Mouse (Mus musculus) neural tube, embryonic 15.5 days (tissue): ENCODE measurements around the gene Klhl32. TPM values are rescaled to one million over a fixed set of nuclear protein-coding genes. Genes with fewer than 3 reads are reported as not detected.

Source experiments
- ATAC-seq: fragments of 200-750 bp; cut with Nextera tagmentation; 2 replicates; pipeline ENCODE4 v1.8.0; 2017; ENCODE audit warnings: mild to moderate bottlenecking, moderate TSS enrichment, moderate library complexity; ENCODE audit not compliant: low FRiP score
- H3K27ac ChIP-seq: fragments of 300-500 bp; sonication (generic); replicated peaks from 2 replicates; pipeline ENCODE4 v1.5.1; 2015; ENCODE audit warnings: mild to moderate bottlenecking, inconsistent platforms
- H3K27me3 ChIP-seq: fragments of 300-500 bp; sonication (generic); replicated peaks from 2 replicates; pipeline ENCODE4 v1.6.1; 2015; ENCODE audit warnings: inconsistent platforms
- H3K36me3 ChIP-seq: fragments of 300-500 bp; sonication (generic); 2 replicates; pipeline ENCODE4 v1.6.1; 2015; ENCODE audit warnings: inconsistent platforms
- H3K4me1 ChIP-seq: fragments of 300-500 bp; sonication (generic); 2 replicates; pipeline ENCODE4 v1.6.1; 2015; ENCODE audit warnings: inconsistent platforms
- H3K4me2 ChIP-seq: fragments of 300-500 bp; sonication (generic); 2 replicates; pipeline ENCODE4 v1.6.1; 2015; ENCODE audit warnings: inconsistent platforms, mild to moderate bottlenecking, moderate library complexity
- H3K4me3 ChIP-seq: fragments of 300-500 bp; sonication (generic); replicated peaks from 2 replicates; pipeline ENCODE4 v1.5.1; 2015; ENCODE audit warnings: mild to moderate bottlenecking, inconsistent platforms
- H3K9ac ChIP-seq: fragments of 300-500 bp; sonication (generic); replicated peaks from 2 replicates; pipeline ENCODE4 v1.6.1; 2015; ENCODE audit warnings: mild to moderate bottlenecking, inconsistent platforms
- H3K9me3 ChIP-seq: fragments of 300-500 bp; sonication (generic); replicated peaks from 2 replicates; pipeline ENCODE4 v1.6.1; 2016; ENCODE audit warnings: inconsistent platforms
- WGBS: fragments of 180-500 bp; shearing (Covaris S2); methylation state at CpG from one replicate; pipeline ENCODE4 v1.1.7; 2015; ENCODE audit warnings: mixed read lengths; 5-methylcytosine and 5-hydroxymethylcytosine counted together
- polyA plus RNA-seq: library from polyadenylated mRNA; unstranded; fragments of >200 nt; fragmentation: Nextera tagmentation; extraction: Ambion mirVana; gene quantifications from 2 replicates; pipeline ENCODE4 v1.2.1, GENCODE M21; 2015

The Klhl32 gene
- polyA plus RNA-seq, 1 experiment from 2014 or later = 36.0 TPM

- Histone ChIP-seq H3K9me3 (no peaks in the 10 kb centered on the region), H3K9ac (no peak overlapping the region), H3K4me3 (no peak overlapping the region), H3K4me1 (peaks cover 4% of the 10 kb centered on the region; the same call in 1 of the 2 replicates), H3K4me2 (no peak overlapping the region), H3K27ac (no peak overlapping the region), H3K36me3 (no peaks in the 10 kb centered on the region; the same call in 1 of the 2 replicates), H3K27me3 (no peaks in the 10 kb centered on the region)
- WGBS = 82% methylated on average over 4 of the region's 4 CpGs
- no peak for ATAC-seq
These were observed 224.2 kb downstream of the Klhl32 start for GRCm38 (mm10) chr4:24626686-24627085.

- no peak overlapping the region for H3K27ac ChIP-seq
- H3K4me2 ChIP-seq = no peak overlapping the region
- H3K27me3 ChIP-seq = no peaks in the 10 kb centered on the region
- 83% methylated on average over 13 of the region's 13 CpGs for WGBS
- H3K4me3 ChIP-seq = no peak overlapping the region
- no peak for ATAC-seq
- no peak overlapping the region for H3K9ac ChIP-seq
- no peaks in the 10 kb centered on the region; the same call in 1 of the 2 replicates for H3K36me3 ChIP-seq
- peaks cover 1% of the 10 kb centered on the region; the same call in 1 of the 2 replicates for H3K4me1 ChIP-seq
- no peaks in the 10 kb centered on the region for H3K9me3 ChIP-seq
These were observed 224.9 kb downstream of the Klhl32 start for GRCm38 (mm10) chr4:24625951-24626584.

DNA sequence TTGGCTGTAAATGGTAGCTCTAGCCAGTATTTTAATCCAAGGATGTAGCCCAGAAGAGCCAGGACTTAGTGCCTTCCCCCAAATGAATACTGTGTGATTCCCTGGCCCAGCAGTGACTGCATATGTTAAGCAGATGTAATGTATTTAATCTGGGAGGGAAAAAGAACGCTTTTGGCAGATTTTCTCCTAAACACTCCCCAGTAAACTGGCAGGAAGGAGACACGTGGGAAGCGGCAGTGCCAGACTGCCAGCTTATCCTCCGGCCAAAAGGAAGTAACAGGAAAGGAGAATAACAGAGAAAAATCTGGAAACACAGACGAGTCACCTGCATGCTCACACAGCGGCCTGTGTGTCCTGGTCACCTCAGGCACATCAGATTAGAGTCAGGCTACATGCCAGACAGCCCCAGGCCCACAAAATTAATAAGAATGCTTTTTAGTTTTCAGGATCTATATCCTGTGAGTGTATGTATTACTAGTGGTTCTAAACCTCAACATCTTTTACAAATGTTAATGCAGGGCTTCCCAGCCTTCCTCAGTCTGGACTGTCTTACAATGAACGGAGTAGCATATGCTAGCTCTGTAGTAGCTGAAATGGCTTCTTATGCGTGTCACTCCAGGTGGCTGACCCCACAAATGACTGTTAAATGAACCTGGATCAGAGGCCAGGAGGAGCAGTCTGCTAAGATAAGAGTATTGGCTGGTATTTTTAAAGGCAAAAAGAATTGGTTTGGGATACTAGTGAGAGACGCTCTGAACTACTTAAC is 229.3 kb downstream of the Klhl32 start:
- 71% methylated on average over 9 of the region's 9 CpGs for WGBS

DNA sequence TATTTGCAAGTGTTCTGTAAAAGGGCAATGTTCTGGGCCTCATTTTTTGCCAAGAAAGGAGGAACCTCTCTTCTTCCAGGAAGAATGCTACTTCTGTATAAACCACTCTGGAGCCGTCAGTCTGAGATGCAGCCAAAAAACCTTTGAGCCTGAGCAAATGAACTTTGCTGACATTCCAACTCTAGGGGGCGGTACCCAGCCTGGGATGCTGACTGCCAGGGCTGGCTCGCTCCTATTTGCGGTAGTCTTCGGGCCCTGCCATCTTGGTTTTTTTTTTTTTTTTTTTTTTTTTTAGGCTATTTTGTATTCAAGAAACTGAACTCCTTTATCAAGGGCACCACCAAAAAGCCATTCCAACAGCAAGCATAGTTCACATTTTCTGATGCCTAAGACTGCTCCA is 230.5 kb downstream of the Klhl32 start:
- 89% methylated on average over 5 of the region's 5 CpGs for WGBS
- H3K27me3 ChIP-seq = no peaks in the 10 kb centered on the region
- H3K4me3 ChIP-seq = no peak overlapping the region
- ATAC-seq = 0 out of 2 replicates have a peak, but pooled peaks have one; percentile 60
- H3K9me3 ChIP-seq = no peaks in the 10 kb centered on the region
- no peaks in the 10 kb centered on the region for H3K4me1 ChIP-seq
- no peak overlapping the region for H3K4me2 ChIP-seq
- H3K27ac ChIP-seq = no peak overlapping the region
- peaks cover 7% of the 10 kb centered on the region; the same call in 1 of the 2 replicates for H3K36me3 ChIP-seq
- H3K9ac ChIP-seq = no peak overlapping the region

More for the DNA sequence above, 229.3 kb downstream of the Klhl32 start:
- no peak overlapping the region for H3K9ac ChIP-seq
- no peak for ATAC-seq
- no peak overlapping the region for H3K4me3 ChIP-seq
- H3K27me3 ChIP-seq = no peaks in the 10 kb centered on the region
- no peaks in the 10 kb centered on the region for H3K9me3 ChIP-seq
- H3K27ac ChIP-seq = no peak overlapping the region
- peaks cover 7% of the 10 kb centered on the region; the same call in 1 of the 2 replicates for H3K36me3 ChIP-seq
- no peak overlapping the region for H3K4me2 ChIP-seq
- no peaks in the 10 kb centered on the region for H3K4me1 ChIP-seq

GRCm38 (mm10) chr4:24620005-24620404 is 230.9 kb downstream of the Klhl32 start:
- no peak overlapping the region for H3K4me2 ChIP-seq
- peaks cover 7% of the 10 kb centered on the region; the same call in 1 of the 2 replicates for H3K36me3 ChIP-seq
- no peak overlapping the region for H3K9ac ChIP-seq
- no peaks in the 10 kb centered on the region for H3K9me3 ChIP-seq
- no peak for ATAC-seq
- H3K27me3 ChIP-seq = no peaks in the 10 kb centered on the region
- WGBS = 80% methylated on average over 6 of the region's 6 CpGs
- no peaks in the 10 kb centered on the region for H3K4me1 ChIP-seq
- H3K27ac ChIP-seq = no peak overlapping the region
- H3K4me3 ChIP-seq = no peak overlapping the region

- H3K27me3 ChIP-seq = no peaks in the 10 kb centered on the region
- H3K36me3 ChIP-seq = no peaks in the 10 kb centered on the region
- no peak overlapping the region for H3K27ac ChIP-seq
- no peak overlapping the region for H3K9ac ChIP-seq
- H3K4me3 ChIP-seq = no peak overlapping the region
- WGBS = 99% methylated on average over 2 of the region's 2 CpGs
- no peaks in the 10 kb centered on the region for H3K4me1 ChIP-seq
- no peak for ATAC-seq
- H3K4me2 ChIP-seq = no peak overlapping the region
- H3K9me3 ChIP-seq = no peaks in the 10 kb centered on the region
These were observed 241.4 kb downstream of the Klhl32 start for GRCm38 (mm10) chr4:24609564-24609963.

DNA sequence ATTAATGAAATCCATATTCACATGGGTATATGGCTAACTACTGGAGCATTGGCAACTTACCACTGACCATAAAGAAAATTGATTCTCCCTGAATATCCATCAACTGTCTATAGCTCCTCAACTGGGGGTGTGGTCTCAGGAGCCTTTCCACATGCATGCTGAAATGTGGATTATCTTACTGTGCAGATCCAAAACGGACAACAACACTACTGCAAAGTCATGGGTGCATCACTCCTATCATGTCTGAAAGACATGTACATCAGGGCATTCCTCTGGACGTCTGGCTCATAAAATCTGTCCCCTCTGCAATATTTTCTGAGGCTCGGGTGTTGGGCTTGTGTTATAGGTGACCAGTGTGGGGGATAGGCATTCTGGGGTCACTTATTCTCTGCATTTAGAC is 241.8 kb downstream of the Klhl32 start:
- no peak for ATAC-seq
- Histone ChIP-seq H3K36me3 (no peaks in the 10 kb centered on the region), H3K4me2 (no peak overlapping the region), H3K4me1 (no peaks in the 10 kb centered on the region), H3K27me3 (no peaks in the 10 kb centered on the region), H3K27ac (no peak overlapping the region), H3K4me3 (no peak overlapping the region), H3K9ac (no peak overlapping the region), H3K9me3 (no peaks in the 10 kb centered on the region)
- WGBS = 83% methylated on average over 3 of the region's 3 CpGs

DNA sequence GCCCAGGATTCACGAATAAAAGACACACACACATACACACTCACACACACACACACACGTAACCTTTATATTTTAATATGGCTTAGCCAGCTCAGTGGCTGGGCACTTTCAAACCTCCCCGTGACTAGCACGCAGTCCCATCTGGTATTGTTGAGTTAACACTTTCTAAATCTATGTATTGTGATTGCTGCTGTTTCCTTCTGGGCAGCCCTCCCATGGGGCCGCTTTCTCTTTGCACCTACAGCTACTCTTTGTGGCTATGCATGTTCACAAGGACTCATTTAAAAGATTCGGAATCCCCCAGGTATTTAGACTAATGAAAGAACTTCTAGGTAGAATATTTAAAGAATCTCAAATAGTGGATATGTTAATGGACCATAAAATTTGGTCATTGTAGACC is 249.2 kb downstream of the Klhl32 start:
- no peaks in the 10 kb centered on the region for H3K27me3 ChIP-seq
- H3K9ac ChIP-seq = no peak overlapping the region
- no peak overlapping the region for H3K4me3 ChIP-seq
- H3K4me2 ChIP-seq = no peak overlapping the region
- H3K27ac ChIP-seq = no peak overlapping the region
- H3K9me3 ChIP-seq = no peaks in the 10 kb centered on the region
- H3K4me1 ChIP-seq = no peaks in the 10 kb centered on the region
- ATAC-seq = no peak
- H3K36me3 ChIP-seq = no peaks in the 10 kb centered on the region
- WGBS = 87% methylated on average over 6 of the region's 6 CpGs

GRCm38 (mm10) chr4:24598637-24599036 is 252.3 kb downstream of the Klhl32 start:
- Histone ChIP-seq H3K9me3 (no peaks in the 10 kb centered on the region), H3K9ac (no peak overlapping the region), H3K27ac (no peak overlapping the region), H3K4me2 (no peak overlapping the region), H3K4me3 (no peak overlapping the region), H3K4me1 (no peaks in the 10 kb centered on the region), H3K27me3 (no peaks in the 10 kb centered on the region), H3K36me3 (no peaks in the 10 kb centered on the region)
- no peak for ATAC-seq
- WGBS = 88% methylated on average over 1 of the region's 1 CpGs

DNA sequence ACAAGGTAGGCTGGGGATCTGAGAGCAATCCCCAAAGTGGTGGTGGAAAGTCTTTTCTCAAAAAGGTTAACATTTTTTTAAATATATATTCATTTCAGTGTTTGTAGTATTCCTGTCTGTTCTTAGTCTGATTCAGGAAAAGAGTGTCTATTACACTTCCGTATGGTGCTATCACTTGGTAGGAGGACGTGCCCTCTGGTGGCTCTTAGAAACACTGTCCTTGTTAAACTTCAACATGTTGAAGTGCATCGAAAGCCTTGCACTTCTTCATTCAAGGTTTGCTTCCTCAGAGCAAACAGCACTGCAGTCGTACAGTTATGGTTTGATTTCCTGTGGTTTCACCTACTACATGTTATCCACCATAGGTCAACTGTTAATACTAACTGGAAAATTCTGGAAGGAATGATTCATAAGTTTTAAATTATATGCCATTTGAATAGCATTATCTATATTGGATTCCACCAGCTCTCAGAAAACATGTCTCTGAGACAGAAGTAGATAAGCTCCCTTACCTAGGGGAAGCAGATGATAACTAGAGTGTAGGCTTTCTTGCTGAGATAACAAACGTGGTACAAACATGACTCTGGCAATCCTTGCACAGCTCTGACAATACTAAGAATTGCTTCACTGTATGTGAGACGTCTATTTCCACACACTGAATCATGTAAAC is 253.8 kb downstream of the Klhl32 start:
- 89% methylated on average over 6 of the region's 6 CpGs for WGBS
- Histone ChIP-seq H3K27ac (no peak overlapping the region), H3K4me2 (no peak overlapping the region), H3K4me3 (no peak overlapping the region), H3K4me1 (no peaks in the 10 kb centered on the region), H3K9me3 (no peaks in the 10 kb centered on the region), H3K9ac (no peak overlapping the region), H3K36me3 (no peaks in the 10 kb centered on the region), H3K27me3 (no peaks in the 10 kb centered on the region)
- no peak for ATAC-seq

- H3K4me1 ChIP-seq = no peaks in the 10 kb centered on the region
- no peak overlapping the region for H3K4me3 ChIP-seq
- H3K27me3 ChIP-seq = no peaks in the 10 kb centered on the region
- H3K9ac ChIP-seq = no peak overlapping the region
- no peak overlapping the region for H3K27ac ChIP-seq
- no peak overlapping the region for H3K4me2 ChIP-seq
- no peaks in the 10 kb centered on the region for H3K9me3 ChIP-seq
- no peak for ATAC-seq
- no peaks in the 10 kb centered on the region for H3K36me3 ChIP-seq
These were observed 256.1 kb downstream of the Klhl32 start for GRCm38 (mm10) chr4:24594824-24595223.

DNA sequence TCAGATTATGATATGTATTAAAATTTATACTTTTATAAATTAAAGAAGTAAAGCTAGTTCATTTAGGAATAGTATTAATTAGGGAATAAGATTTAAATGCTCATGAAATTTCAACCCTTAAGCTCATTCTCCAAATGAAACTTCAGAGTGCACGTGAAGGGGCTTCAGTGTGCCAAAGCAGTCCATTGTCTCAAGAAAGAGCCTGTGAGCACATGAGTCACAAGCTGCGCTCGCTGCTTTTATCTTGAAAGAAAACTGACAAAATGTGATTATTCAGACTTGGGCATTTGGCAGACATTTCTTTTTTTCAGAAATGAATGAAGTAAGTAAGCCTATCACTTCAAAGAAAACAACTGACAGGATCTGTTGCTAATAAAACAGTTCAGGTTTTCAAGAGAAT is 266.9 kb downstream of the Klhl32 start:
- Histone ChIP-seq H3K4me2 (no peak overlapping the region), H3K4me3 (no peak overlapping the region), H3K36me3 (no peaks in the 10 kb centered on the region), H3K9me3 (no peaks in the 10 kb centered on the region), H3K27me3 (no peaks in the 10 kb centered on the region), H3K9ac (no peak overlapping the region), H3K4me1 (no peaks in the 10 kb centered on the region), H3K27ac (no peak overlapping the region)
- 71% methylated on average over 3 of the region's 3 CpGs for WGBS
- no peak for ATAC-seq
